Mouse (Mus musculus): Measurements from ENCODE around the gene Selenof.

The Selenof gene

DNA sequence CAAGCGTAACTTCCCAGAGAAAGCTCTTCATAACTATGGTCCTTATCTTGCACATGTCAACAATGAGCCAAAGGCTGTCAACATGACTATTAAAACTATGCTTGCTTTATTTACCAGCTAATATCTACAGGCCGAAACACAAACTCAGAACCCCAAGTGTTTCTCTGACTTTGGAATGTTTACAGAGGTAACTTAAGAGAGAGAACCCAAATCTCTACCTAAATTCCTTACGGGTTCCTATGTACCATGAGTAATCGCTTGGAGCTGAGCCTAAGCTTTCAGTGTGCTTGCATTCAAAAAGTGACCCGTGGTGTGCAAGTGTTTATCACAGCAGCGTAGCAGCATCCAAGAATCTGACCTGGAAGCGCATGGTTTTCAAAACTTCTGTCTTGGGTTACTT is 4.9 kb upstream of the Selenof start:
- DNase-seq = no peak

- no peak for DNase-seq
Observed at GRCm38 (mm10) chr3:144568861-144569361, 1.2 kb upstream of the Selenof start.

- DNase-seq = no peak
Observed at GRCm38 (mm10) chr3:144569401-144569971, 618 bp upstream of the Selenof start.

GRCm38 (mm10) chr3:144570816-144571487 is 848 bp downstream of the Selenof start:
- DNase-seq = no peak

DNA sequence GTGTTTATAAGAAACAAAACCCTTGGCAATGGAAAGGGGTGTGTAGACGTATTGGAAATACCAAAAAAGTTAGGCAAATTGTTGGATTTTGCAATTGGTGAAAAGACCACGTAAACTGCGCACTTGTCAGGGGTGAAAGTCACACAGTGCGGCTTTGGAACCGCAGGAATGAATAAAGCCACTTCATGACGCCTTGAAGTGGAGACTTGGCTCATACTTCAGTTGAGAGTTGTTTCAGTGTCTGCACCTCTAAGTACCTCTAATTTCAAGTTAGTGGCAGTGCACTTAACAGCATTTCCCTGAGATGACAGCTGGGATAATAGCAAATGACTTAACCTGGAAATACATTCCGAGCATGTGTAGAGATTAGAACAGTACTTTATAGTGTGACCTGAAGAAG is 4.2 kb downstream of the Selenof start:
- DNase-seq = no peak

- no peak for DNase-seq
Observed at GRCm38 (mm10) chr3:144577366-144578340, 7.5 kb downstream of the Selenof start.

DNA sequence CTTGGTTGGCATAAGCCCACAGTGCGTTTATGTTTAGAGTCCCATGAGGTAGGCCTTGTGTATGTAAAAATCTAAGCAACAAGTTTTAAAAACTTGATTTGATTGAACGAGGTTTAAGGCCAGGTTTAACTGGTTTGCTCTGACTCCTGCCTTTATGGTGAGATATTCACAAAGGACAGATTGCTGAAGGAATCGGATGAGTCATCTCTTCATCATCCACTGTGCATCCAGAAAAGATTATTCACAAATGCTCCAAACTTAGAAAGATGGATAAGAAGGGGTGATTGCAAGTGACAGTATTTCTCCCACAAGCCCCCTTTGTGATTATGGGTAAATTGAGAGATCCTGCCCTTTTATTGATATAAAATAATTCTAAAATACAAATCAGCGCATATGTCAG is 8.8 kb downstream of the Selenof start:
- no peak for DNase-seq

DNA sequence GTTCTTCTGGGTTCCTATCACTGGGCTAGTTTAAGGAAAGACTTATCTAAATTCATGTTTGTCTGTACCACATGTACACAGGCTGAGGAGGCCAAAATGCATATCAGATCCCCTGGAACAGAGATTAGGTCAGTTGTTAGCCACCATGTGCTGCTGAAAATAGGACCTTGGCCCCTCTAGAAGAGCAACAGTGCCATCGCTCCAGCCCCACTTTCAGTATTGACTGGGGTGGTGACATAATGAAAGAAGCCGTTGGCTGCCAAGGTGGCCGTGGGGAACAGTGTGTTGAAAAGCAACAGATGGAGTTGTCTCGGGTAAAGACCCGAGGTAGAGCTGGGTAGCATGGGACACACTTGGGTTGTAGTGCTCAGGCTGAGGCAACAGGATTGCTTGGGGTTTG is 9.7 kb downstream of the Selenof start:
- no peak for DNase-seq

DNA sequence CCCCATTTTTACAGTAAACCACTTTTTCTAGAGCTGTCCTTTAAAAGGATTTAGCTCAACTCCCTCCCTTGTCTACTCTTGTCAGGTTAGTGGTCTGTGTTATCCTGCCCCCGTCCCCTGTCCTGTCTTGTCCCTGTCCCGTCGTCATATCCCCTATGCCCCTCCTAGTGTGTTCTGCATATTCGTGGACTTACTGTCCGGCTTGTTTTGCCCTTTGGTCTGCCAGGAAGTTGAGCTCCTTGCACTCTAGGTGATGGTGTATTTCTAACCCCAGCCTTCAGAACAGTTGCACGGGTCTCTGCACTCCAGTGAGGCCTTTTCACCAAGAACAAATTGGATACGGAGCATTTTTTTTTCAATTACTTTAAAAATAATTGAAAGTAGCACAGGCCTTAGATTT is 10.2 kb downstream of the Selenof start:
- DNase-seq = no peak

DNA sequence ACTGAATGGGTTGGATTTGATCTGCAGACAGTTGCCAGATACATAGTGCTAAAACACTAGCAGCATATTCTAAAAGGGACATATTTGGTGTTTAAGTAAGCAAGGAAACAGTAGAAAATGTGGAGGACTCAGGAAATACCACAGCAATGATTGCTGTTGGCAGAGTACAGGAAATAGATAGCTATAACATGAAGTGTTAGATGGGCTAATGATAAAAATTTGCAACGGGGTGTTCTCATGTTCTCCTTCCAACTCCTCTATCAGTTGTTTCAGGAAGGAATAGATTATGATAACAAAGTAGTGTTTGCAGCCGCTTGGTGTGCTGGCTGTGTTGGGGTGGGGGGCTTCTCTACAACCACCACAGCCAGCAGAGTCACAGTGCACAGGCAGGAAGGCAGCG is 11.7 kb downstream of the Selenof start:
- no peak for DNase-seq

GRCm38 (mm10) chr3:144582306-144582705 is 12.2 kb downstream of the Selenof start:
- no peak for DNase-seq

GRCm38 (mm10) chr3:144583789-144584188 is 13.7 kb downstream of the Selenof start:
- DNase-seq = no peak

GRCm38 (mm10) chr3:144584789-144585553 is 14.9 kb downstream of the Selenof start:
- no peak for DNase-seq

DNA sequence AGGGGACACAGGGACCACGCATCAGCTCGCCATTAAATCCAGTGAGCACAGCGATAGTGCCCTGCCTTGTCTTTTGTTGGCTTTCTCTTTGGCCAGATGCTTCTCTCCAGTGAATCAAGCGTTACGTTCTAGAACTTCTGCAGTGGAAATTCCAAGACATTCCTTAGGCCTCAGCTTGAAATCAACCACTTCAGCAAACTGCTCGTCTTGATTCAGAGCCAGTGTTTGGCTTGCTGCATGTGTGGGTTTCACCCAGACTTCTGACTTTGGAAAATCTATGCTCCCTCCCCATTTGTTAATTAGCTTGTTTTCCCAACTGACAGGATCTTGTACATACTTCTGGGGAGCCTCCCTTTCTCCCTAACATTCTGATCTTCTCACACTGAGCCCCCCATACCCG is 16.6 kb downstream of the Selenof start:
- no peak for DNase-seq

- DNase-seq = no peak
Observed at GRCm38 (mm10) chr3:144589189-144589890, 19.2 kb downstream of the Selenof start.

- DNase-seq = no peak
Observed at GRCm38 (mm10) chr3:144592992-144593785, 23.1 kb downstream of the Selenof start.

GRCm38 (mm10) chr3:144597121-144597520 is 27.0 kb downstream of the Selenof start:
- DNase-seq = no peak

DNA sequence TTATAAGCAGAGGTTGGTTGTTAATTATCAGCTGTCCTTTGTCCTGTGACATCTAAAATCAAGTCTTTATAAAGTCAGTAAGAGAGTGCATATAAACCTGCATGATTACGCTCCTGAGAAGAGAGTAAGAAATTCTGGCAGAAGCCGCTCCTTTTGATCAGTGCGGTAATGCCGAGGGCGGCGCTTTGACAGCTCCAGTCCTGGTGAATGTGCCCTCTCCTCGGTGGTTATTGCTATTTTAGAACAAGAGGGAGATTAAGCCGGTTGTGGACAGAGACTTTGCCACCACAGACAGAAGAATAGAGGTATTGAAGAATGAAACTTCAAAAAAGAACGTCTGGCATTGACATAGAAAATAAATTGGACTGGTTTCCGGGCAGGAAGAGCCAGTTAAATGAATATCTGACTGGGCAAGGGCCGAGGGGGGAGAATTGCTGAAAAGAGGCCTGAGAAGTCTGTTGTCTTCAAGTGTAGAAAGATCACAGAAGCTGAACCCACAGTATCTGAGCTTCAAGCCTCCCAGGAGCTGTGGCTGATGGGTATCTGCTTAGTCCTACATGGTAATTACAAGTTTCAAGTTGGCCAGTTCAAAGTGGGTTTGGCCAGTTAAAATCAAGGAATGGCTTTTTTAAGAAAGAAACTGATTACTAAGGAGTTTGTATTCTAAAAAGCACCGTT is 27.8 kb downstream of the Selenof start:
- no peak for DNase-seq

- DNase-seq = no peak
Observed at GRCm38 (mm10) chr3:144602413-144602812, 32.3 kb downstream of the Selenof start.

DNA sequence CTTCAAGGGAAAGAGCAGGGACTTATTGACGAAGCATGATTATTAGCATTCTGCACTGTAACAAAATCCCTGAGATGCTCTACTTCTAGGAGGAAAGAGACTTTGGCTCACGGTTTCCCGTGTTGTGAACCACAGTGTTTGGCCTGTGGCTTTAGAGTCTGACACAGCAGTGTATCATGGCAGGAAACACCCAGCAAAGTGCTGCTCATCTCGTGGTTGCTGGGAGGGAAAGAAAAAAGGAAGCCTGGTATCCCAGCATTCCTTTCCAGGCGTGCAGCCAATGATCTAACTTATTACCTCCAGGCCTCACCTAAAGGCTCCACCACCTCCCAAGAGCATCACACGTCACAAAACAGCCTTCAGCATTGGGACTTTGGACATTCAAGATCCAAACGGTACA is 32.7 kb downstream of the Selenof start:
- DNase-seq = no peak

DNA sequence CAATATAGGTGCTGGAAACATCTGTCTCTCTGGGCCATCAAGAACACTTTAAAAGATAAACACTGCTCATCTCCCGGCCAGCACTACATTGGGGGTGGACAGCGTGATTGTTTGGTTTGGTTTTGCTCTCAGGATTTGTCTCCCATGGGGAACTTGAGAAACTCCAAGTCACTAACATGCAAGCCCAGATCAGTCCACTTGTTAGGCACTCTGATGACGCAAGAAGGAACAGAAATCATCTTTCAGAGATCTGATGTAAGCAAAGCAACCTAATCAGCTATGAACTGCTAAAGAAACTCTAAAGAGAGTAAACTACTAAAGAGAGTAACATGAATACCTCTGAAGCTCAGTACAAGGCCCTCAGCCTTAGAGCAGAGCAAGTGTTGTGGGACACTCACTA is 33.5 kb downstream of the Selenof start:
- no peak for DNase-seq

Measured in spleen, adult 18-20 months (tissue).